Mouse (Mus musculus) layer of hippocampus, adult 8-10 months (tissue): Measurements from ENCODE around the gene Atp8b4. TPM values are rescaled to one million over a fixed set of nuclear protein-coding genes. Genes with fewer than 3 reads are reported as not detected.
"Not testable (repeated sequence)": the region's sequence is repeated elsewhere in the genome, so short reads cannot be mapped to it uniquely, and the experiment has no call there.

Experiments used
- DNase-seq, 2 experiments: peaks; one replicate each; pipeline ENCODE4 v3.0.0; 2022; ENCODE audit warnings: low spot score in 2 of 2
- total RNA-seq, 4 experiments: library from RNA; stranded (reverse); gene quantifications; 2 replicates each; pipeline ENCODE4 v1.2.4; 2022

Gene Atp8b4
- total RNA-seq, result under 1 TPM in 1 of 4 experiments, not detected in 3; 0.07 TPM

DNA sequence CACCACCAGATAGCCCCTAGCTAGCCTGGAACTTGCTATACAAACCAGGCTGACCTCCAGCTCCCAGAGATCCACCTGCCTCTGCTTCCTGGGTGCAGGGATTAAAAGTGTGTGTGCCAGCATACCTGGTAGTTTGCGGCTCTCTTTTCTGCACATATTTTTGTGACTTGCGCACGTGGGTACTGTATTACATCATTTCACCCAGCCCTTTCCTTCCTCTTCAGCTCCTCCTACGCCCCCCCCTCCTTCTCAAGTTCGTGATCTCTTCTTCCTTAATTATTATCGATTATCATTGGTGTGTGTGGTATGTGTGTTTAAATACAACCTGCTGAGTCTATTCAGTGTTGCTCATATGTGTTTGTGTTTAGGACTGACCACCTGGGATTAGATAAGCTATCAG lies at the start of gene Atp8b4:
TSS of gene Atp8b4 (minus strand) at position 154 of the 400 bp plus-strand sequence.
- no peak for DNase-seq

DNA sequence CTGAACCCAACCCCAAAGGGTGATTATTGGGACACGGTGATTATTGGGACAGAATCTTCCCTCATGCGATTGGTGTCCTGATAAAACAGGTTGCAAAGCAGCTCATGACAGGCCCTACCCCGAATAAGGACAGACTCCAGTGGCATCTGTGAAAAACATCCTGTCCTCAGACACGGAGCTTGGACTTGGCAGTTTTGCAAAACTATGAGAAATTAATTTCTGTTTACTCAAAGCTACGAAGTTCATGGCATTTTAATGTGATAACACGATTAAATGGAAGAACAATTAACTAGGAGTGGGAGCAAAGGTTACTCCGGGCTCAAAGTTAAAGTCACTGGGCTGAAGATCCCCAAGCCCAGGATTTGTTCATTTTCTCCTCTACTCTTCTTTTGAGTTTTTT lies 49.2 kb upstream of the Atp8b4 start:
- no peak for DNase-seq

DNA sequence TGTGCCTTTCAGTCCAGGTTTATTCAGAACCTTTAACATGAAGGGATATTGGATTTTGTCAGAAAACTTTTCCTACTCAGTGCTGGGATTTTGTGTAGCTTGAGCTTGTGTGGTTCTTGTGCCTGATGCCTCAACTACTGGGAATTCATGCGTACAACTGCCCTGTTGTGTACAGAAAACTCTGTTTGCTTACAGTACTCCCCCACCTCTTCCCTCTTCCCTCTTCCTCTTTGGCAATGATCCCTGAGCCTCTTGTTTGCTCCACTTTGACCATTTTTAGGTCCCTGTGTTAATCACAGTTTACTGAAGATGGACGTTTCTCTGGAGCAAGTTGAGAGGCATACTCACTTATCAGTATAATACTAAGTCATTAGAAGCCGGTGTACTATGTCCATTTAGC lies 45.9 kb upstream of the Atp8b4 start:
- DNase-seq, result no peak

DNA sequence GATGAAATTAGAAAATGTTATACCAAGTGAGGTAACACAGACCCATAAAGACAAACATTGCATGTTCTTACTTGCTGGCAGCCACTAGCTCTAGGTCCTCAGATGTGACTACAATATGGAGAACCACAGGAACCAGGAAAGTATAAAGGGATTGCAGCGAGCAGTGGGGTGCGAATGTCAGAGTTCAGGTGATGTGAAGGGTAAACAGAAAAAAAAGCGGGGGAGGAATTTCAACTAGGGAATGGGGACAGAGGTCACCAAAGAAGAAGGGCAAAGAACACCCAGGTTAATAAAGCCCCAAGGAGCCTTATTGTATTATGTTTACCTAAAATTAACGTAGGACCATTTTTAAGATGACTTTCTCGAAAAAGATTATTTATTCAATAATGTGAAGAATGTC lies 44.8 kb upstream of the Atp8b4 start:
- DNase-seq, result no peak

DNA sequence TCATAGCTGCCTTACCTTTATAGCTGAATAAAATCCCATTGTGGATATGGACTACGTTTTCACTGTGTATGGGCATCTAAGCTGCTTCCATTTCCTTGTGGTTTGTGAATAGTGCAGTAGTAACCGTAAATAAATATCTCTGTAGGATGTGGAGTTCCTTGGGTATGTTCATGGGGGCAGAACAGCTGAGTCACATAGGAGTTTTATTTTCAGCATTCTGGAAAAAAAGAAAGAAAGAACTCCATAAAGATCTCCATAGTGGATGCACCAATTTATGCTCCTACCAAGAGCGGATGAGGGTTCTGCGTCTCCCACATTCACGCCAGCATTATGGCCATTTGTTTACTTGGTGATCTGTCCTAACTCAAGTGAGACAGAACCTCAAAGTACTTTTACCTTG lies 41.7 kb upstream of the Atp8b4 start:
- DNase-seq, result no peak

GRCm38 (mm10) chr2:126540390-126540925 lies 40.0 kb upstream of the Atp8b4 start:
- DNase-seq, result no peak

- DNase-seq, result no peak
Observed at GRCm38 (mm10) chr2:126537654-126538053, 37.2 kb upstream of the Atp8b4 start.

DNA sequence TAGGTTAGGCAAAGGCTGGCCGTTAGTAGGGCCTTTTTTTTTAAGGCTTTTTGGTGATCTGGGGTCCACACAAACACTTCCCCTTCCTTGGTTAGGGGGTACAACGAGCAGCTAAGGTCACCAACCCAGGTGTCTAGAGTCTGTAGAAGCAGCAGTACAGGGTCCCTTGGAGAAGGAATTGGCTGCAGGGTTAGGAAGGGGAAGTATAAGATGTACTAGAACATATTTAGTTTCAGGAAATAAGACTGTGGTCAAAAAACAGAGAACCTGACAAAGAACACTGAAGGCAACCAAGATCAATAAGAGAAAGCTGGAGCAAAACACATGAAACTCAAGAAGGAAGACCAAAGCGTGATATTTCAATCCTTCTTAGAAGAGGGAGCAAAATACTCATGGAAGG lies 30.1 kb upstream of the Atp8b4 start:
- no peak for DNase-seq

- no peak for DNase-seq
Observed at GRCm38 (mm10) chr2:126527461-126527860, 27.0 kb upstream of the Atp8b4 start.

DNA sequence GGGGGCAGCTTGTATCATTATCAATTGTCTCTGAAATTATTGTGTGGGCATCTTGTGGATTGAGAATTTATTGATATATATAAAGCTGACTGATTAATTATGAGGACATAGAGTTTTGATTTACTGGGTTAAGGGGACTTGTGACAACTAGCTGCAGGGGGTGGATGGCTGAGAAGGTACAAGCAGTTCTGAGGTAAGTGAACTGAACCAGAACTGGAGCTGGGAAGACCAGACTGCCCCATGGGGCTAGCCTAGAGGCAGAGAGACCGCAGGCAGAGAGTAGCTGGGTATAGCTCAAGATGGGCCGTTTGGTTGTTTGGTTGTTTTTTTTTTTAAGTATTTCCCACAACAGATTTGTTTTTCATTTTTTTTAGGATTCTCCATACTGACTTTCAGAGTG lies 23.8 kb upstream of the Atp8b4 start:
- DNase-seq, result no peak

- DNase-seq, result not testable (repeated sequence)
Observed at GRCm38 (mm10) chr2:126523101-126523745, 22.7 kb upstream of the Atp8b4 start.

DNA sequence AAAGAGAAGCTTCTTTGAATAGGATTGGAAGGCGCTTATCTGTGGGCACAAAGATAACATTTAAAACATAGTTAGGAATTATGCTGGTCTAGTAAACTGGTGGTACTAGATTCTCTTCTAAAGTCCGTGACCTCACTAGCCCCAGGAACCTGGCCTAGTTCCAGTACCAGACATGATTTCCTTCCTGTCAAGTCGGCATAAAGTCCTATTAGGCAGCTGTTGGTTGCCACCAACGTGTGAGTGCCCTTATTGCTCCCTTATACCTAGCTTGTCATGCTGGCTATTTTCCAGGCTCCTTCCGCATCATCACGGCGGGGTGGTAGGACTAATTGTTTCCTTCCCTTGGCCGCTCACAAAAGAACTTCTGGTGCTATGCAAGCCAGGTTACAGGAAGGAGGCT lies 21.6 kb upstream of the Atp8b4 start:
- DNase-seq, result no peak

DNA sequence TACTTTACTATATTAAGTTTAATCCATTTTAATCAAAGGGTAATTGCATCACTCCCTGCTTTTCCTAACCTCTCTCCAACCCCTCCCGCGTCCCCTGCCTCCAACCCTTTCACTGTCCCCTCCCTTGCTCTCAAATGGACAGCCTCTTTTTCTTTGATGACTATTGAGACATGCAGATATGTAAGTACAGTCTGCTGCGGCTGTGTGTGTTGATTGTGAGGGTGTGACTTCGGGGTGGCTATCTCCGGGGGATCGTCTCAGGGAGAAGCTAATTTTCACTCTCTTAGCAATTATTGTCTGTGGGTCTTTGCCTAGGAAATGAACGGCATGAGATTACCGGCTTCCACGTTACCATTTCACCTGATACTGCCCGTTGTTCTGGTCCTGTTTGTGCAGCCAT lies 21.0 kb upstream of the Atp8b4 start:
- no peak for DNase-seq

GRCm38 (mm10) chr2:126520828-126521227 lies 20.4 kb upstream of the Atp8b4 start:
- DNase-seq, result no peak

- DNase-seq, result no peak
Observed at GRCm38 (mm10) chr2:126519872-126520581, 19.6 kb upstream of the Atp8b4 start.

- no peak for DNase-seq
Observed at GRCm38 (mm10) chr2:126515069-126515826, 14.8 kb upstream of the Atp8b4 start.

DNA sequence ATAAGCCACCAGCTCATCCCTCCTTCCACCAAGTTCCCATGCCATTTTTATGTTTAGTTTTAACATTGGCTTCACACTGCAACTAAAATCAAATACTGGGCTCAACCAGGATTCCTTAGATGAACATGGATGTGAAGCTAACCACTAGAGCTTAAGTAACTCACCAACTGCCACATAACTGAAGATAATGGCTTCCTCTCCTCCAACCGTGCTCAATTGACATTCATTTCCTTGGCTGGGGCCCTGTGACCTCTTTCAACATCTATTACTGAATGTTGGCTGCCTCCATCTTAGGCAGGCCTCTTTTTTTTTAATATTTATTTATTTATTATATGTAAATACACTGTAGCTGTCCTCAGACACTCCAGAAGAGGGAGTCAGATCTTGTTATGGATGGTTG lies 7.8 kb upstream of the Atp8b4 start:
- DNase-seq, result no peak

- no peak for DNase-seq
Observed at GRCm38 (mm10) chr2:126507477-126507876, 7.0 kb upstream of the Atp8b4 start.

DNA sequence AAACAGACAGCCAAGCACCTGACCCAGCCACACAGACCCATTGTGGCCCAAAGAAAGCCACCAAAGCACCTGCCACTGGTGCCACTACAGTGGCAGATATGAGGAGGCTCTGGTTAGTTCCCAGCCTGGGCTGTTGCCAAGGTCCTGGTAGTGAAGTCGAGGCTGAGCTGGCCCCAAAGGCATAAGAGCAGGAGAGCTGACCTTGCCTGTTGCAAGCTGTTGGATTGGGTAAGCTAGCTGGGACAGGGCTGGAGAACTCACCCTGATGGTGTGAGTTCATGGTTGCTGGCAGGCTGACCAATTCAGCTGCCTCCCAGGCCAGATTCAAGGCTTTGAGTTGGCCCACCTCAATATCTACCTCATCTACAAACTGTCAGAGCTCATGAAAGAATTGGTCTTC lies 4.7 kb upstream of the Atp8b4 start:
- no peak for DNase-seq

- no peak for DNase-seq
Observed at GRCm38 (mm10) chr2:126499730-126500129, 744 bp downstream of the Atp8b4 start.

DNA sequence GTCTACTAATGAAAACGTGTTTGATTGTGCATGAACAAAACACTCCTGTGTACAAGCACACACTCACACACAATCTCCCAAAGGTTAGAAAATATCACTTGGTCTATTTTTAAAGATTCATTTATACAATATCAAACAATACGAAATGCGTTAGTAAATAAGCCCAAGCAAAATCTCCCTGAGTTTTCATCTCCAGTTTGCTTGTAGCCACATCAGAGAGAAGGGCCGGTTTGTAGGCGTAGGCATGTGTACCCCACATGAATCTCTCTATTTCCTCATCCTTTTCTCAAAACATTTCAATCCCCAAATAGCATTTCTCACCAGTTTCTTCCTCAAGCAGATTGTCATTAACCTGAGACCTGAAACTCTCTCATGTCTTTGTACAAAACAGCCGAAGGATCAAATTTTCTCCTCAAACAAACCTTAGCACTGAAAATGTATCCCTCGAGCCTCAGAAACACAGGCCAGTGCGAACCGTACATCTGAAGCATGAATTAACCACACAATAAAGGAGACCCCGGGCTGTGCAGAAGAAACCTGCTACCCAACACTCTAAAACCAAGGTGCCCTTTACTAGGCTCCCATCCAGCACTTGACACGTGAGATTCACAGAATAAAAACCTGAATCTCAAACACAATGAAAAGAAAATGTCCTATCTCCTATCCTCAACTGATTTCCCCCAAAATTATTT lies 1.6 kb downstream of the Atp8b4 start:
- no peak for DNase-seq

GRCm38 (mm10) chr2:126496838-126497237 lies 3.6 kb downstream of the Atp8b4 start:
- no peak for DNase-seq
